Mouse (Mus musculus) ES-E14 (cell line): ENCODE measurements at regions not wholly inside any gene's neighbourhood (a gene's known extent, or its start where the extent isn't known, plus 50 kb on each side); places are given as distances from the start of the nearest gene placed in this dataset.

ENCODE experiments used
- MAFK ChIP-seq: IDR thresholded peaks from 2 replicates; pipeline ENCODE4 v1.6.1; 2014; ENCODE audit warnings: mild to moderate bottlenecking, low read depth, low read length, inconsistent platforms; ENCODE audit not compliant: insufficient read depth
- ZC3H11A ChIP-seq: IDR thresholded peaks from 2 replicates; pipeline ENCODE4 v1.6.1; 2012; ENCODE audit warnings: low read depth, mild to moderate bottlenecking, inconsistent platforms, low read length, borderline replicate concordance

GRCm38 (mm10) chr6:25444092-25444491 lies 246.4 kb downstream of the Gpr37 start:
- TF ChIP-seq ZC3H11A (no peak), MAFK (no peak)
